Mouse (Mus musculus) MEL (cell line): ENCODE results near the gene Otos. TPM values are rescaled to one million over a fixed set of nuclear protein-coding genes. Genes with fewer than 3 reads are reported as not detected.

Source experiments
- DNase-seq: peaks from one replicate; pipeline ENCODE4 v3.0.0; 2011; ENCODE audit warnings: low read depth, low spot score
- H3K27ac ChIP-seq: 2 replicates; pipeline ENCODE4 v1.5.1; 2012; ENCODE audit warnings: low read depth, mild to moderate bottlenecking, control low read depth, low read length, moderate library complexity; ENCODE audit not compliant: control insufficient read depth
- H3K27me3 ChIP-seq, 2 experiments: fragments of 150-350 bp in 1 of 2; sonication (generic) in 1 of 2; 2 replicates each; pipeline ENCODE4 v1.6.1; 2012; ENCODE audit warnings: low read length in 2 of 2, mild to moderate bottlenecking in 2 of 2, improper control_type of control experiment in 1 of 2, moderate library complexity in 1 of 2; ENCODE audit not compliant: insufficient read depth in 2 of 2, control insufficient read depth in 1 of 2
- H3K36me3 ChIP-seq, 2 experiments: 2 replicates each; pipeline ENCODE4 v1.6.1; 2012 to 2014; ENCODE audit warnings: low read length in 2 of 2, improper control_type of control experiment in 1 of 2, inconsistent platforms in 1 of 2, mild to moderate bottlenecking in 1 of 2; ENCODE audit not compliant: insufficient read depth in 2 of 2, control insufficient read depth in 1 of 2
- H3K4me1 ChIP-seq, 2 experiments: fragments of 150-350 bp in 1 of 2; sonication (generic) in 1 of 2; 2 replicates each; pipeline ENCODE4 v1.6.1; 2012; ENCODE audit warnings: low read length in 2 of 2, improper control_type of control experiment in 1 of 2, mild to moderate bottlenecking in 1 of 2; ENCODE audit not compliant: insufficient read depth in 2 of 2, control insufficient read depth in 1 of 2
- H3K4me3 ChIP-seq, 2 experiments: fragments of 150-350 bp in 1 of 2; sonication (generic) in 1 of 2; 2 replicates each; pipeline ENCODE4 v1.5.1; 2012; ENCODE audit warnings: low read depth in 2 of 2, low read length in 2 of 2, mild to moderate bottlenecking in 2 of 2, moderate library complexity in 2 of 2, control low read depth in 1 of 2, improper control_type of control experiment in 1 of 2; ENCODE audit not compliant: control insufficient read depth in 1 of 2, insufficient read depth in 1 of 2
- H3K79me2 ChIP-seq: 2 replicates; pipeline ENCODE4 v1.6.1; 2012; ENCODE audit warnings: mild to moderate bottlenecking, low read length, moderate library complexity; ENCODE audit not compliant: control insufficient read depth, poor library complexity, insufficient read depth
- H3K9ac ChIP-seq: 2 replicates; pipeline ENCODE4 v1.6.1; 2012; ENCODE audit warnings: low read depth, mild to moderate bottlenecking, control low read depth, low read length, moderate library complexity; ENCODE audit not compliant: control insufficient read depth, poor library complexity, severe bottlenecking
- H3K9me3 ChIP-seq: fragments of 150-350 bp; sonication (generic); replicated peaks from 2 replicates; pipeline ENCODE4 v1.6.1; 2012; ENCODE audit warnings: mild to moderate bottlenecking, low read length, improper control_type of control experiment, moderate library complexity; ENCODE audit not compliant: insufficient read depth
- CHD2 ChIP-seq: IDR thresholded peaks from 2 replicates; pipeline ENCODE4 v1.6.1; 2011; ENCODE audit warnings: low read length, improper control_type of control experiment
- CTCF ChIP-seq, 3 experiments: IDR thresholded peaks in 2 of 3; conservative IDR thresholded peaks in 1 of 3; 2 replicates each; pipeline ENCODE4 v1.5.1; 2011 to 2012; ENCODE audit warnings: low read length in 3 of 3, low read depth in 2 of 3, mild to moderate bottlenecking in 2 of 3, improper control_type of control experiment in 1 of 3, inconsistent platforms in 1 of 3, mixed read lengths in 1 of 3, moderate library complexity in 1 of 3; ENCODE audit not compliant: control insufficient read depth in 1 of 3, insufficient read depth in 1 of 3, poor library complexity in 1 of 3, severe bottlenecking in 1 of 3
- ELF1 ChIP-seq: IDR thresholded peaks from 2 replicates; pipeline ENCODE4 v1.6.1; 2014; ENCODE audit warnings: low read depth, mild to moderate bottlenecking, inconsistent platforms, low read length, improper control_type of control experiment, moderate library complexity
- EP300 ChIP-seq, 2 experiments: IDR thresholded peaks; 2 replicates each; pipeline ENCODE4 v1.6.1; 2011; ENCODE audit warnings: improper control_type of control experiment in 2 of 2, low read length in 2 of 2, low read depth in 1 of 2, mild to moderate bottlenecking in 1 of 2
- GABPA ChIP-seq: IDR thresholded peaks from 2 replicates; pipeline ENCODE4 v1.6.1; 2012; ENCODE audit warnings: low read depth, mild to moderate bottlenecking, inconsistent platforms, low read length, improper control_type of control experiment, moderate library complexity
- MAFK ChIP-seq: IDR thresholded peaks from 2 replicates; pipeline ENCODE4 v1.6.1; 2011; ENCODE audit warnings: low read depth, mild to moderate bottlenecking, low read length, improper control_type of control experiment, borderline replicate concordance
- MAX ChIP-seq: IDR thresholded peaks from 2 replicates; pipeline ENCODE4 v1.6.1; 2011; ENCODE audit warnings: low read length, improper control_type of control experiment
- MAZ ChIP-seq: IDR thresholded peaks from 2 replicates; pipeline ENCODE4 v1.6.1; 2012; ENCODE audit warnings: low read depth, mild to moderate bottlenecking, inconsistent platforms, low read length, improper control_type of control experiment
- MXI1 ChIP-seq: IDR thresholded peaks from 2 replicates; pipeline ENCODE4 v1.6.1; 2011; ENCODE audit warnings: mild to moderate bottlenecking, low read depth, low read length, improper control_type of control experiment
- MYC ChIP-seq: IDR thresholded peaks from 2 replicates; pipeline ENCODE4 v1.6.1; 2011; ENCODE audit warnings: low read depth, mild to moderate bottlenecking, low read length, improper control_type of control experiment, moderate library complexity
- NELFE ChIP-seq: IDR thresholded peaks from 2 replicates; pipeline ENCODE4 v1.6.1; 2011; ENCODE audit warnings: low read depth, low read length, improper control_type of control experiment
- NRF1 ChIP-seq: IDR thresholded peaks from 2 replicates; pipeline ENCODE4 v1.6.1; 2014; ENCODE audit warnings: low read depth, mild to moderate bottlenecking, inconsistent platforms, low read length, improper control_type of control experiment, moderate library complexity; ENCODE audit not compliant: poor library complexity, insufficient read depth, severe bottlenecking
- SIN3A ChIP-seq: IDR thresholded peaks from 2 replicates; pipeline ENCODE4 v1.6.1; 2012; ENCODE audit warnings: low read length, improper control_type of control experiment, inconsistent platforms
- SMC3 ChIP-seq: IDR thresholded peaks from 2 replicates; pipeline ENCODE4 v1.6.1; 2011; ENCODE audit warnings: low read depth, low read length, improper control_type of control experiment
- TBP ChIP-seq: IDR thresholded peaks from 2 replicates; pipeline ENCODE4 v1.8.0; 2011; ENCODE audit warnings: low read depth, low read length, improper control_type of control experiment
- UBTF ChIP-seq: IDR thresholded peaks from 2 replicates; pipeline ENCODE4 v1.6.1; 2012; ENCODE audit warnings: low read depth, mild to moderate bottlenecking, inconsistent platforms, low read length, improper control_type of control experiment, moderate library complexity, borderline replicate concordance; ENCODE audit not compliant: insufficient read depth
- USF1 ChIP-seq: IDR thresholded peaks from 2 replicates; pipeline ENCODE4 v1.6.1; 2014; ENCODE audit warnings: low read depth, mild to moderate bottlenecking, inconsistent platforms, low read length, improper control_type of control experiment, moderate library complexity
- USF2 ChIP-seq, 2 experiments: IDR thresholded peaks; 2 replicates each; pipeline ENCODE4 v1.6.1; 2011 to 2012; ENCODE audit warnings: improper control_type of control experiment in 2 of 2, low read length in 2 of 2, borderline replicate concordance in 1 of 2, inconsistent platforms in 1 of 2, low read depth in 1 of 2, mild to moderate bottlenecking in 1 of 2; ENCODE audit not compliant: insufficient read depth in 1 of 2
- ZKSCAN1 ChIP-seq: IDR thresholded peaks from 2 replicates; pipeline ENCODE4 v1.6.1; 2012; ENCODE audit warnings: low read depth, mild to moderate bottlenecking, inconsistent platforms, low read length, improper control_type of control experiment, moderate library complexity
- ZNF384 ChIP-seq: IDR thresholded peaks from 2 replicates; pipeline ENCODE4 v1.6.1; 2012; ENCODE audit warnings: low read depth, mild to moderate bottlenecking, inconsistent platforms, low read length, improper control_type of control experiment
- polyA plus RNA-seq, 2 experiments: library from polyadenylated mRNA; stranded (reverse) in 1 of 2; unstranded in 1 of 2; fragments of >175 nt in 1 of 2; fragments of >200 nt in 1 of 2; gene quantifications; 2 replicates each; pipeline versions ENCODE4 v1.2.1 to v1.2.4; 2012; ENCODE audit warnings: low replicate concordance in 2 of 2, low read depth in 1 of 2; ENCODE audit not compliant: insufficient read length in 2 of 2, insufficient read depth in 1 of 2, missing spikeins in 1 of 2
- total RNA-seq: library from RNA; depleted of rRNA; stranded (reverse); fragments of 300-350 nt; gene quantifications from 2 replicates; pipeline ENCODE4 v1.2.3, GENCODE M21; 2012

Gene Otos
- total and polyA plus RNA-seq, 3 experiments: 1.2 to 6.3 TPM; not detected in 1

DNA sequence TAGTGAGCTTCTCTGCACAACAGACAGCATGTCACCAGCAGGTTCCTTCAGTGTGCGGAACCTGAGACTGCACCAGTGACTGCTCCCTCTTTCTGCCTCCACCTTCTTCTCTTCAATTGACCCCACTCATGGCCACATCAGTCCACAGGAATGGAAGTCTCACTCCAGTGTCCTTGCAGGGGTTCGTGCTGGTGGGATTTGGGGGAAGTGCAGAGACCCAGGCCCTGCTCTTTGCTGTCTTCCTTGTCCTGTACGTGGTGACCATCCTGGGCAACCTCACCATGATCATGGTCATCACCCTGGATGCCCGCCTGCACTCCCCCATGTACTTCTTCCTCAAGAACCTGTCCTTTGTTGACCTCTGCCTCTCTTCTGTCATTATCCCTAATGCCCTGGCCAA, 40.9 kb downstream of the Otos start:
- Histone ChIP-seq H3K36me3 (no peaks in the 10 kb centered on the region), H3K27me3 (peaks cover 0 to 5% of the 10 kb centered on the region in 2 experiments; a peak in 2 of 4 replicates)
- no peak for TF ChIP-seq CHD2
- TF ChIP-seq EP300 (IDR thresholded peaks at IDR 0.05; ENCODE audit: low read depth in 1 of 2, low read length in 2 of 2): no peak
- TF ChIP-seq UBTF: no peak
- TF ChIP-seq TBP: no peak
- TF ChIP-seq ZNF384: no peak
- TF ChIP-seq MYC: no peak
- no peak for TF ChIP-seq SMC3
- no peak for TF ChIP-seq MXI1
- TF ChIP-seq CTCF (IDR thresholded peaks at IDR 0.05 in 2 of 3, conservative IDR thresholded peaks at IDR 0.05 in 1 of 3; ENCODE audit: control insufficient read depth in 1 of 3, insufficient read depth in 1 of 3, low read depth in 2 of 3, low read length in 3 of 3, poor library complexity in 1 of 3, severe bottlenecking in 1 of 3): no peak
- no peak for TF ChIP-seq ZKSCAN1
- TF ChIP-seq USF1: no peak
- no peak for TF ChIP-seq MAZ
- no peak for TF ChIP-seq NELFE
- no peak for TF ChIP-seq MAFK
- no peak for TF ChIP-seq MAX
- TF ChIP-seq NRF1: no peak
- TF ChIP-seq GABPA: no peak
- no peak for TF ChIP-seq SIN3A
- TF ChIP-seq, all 39 proteins: peak for 0
- H3K79me2 ChIP-seq: no peaks in the 10 kb centered on the region
- no peaks in the 10 kb centered on the region for H3K4me1 ChIP-seq
- DNase-seq: no peak
- H3K27ac ChIP-seq: no peak overlapping the region
- H3K9me3 ChIP-seq: no peaks in the 10 kb centered on the region
- no peak overlapping the region for H3K9ac ChIP-seq
- no peak overlapping the region for H3K4me3 ChIP-seq

- Histone ChIP-seq H3K27ac (no peak within 1 kb of the TSS), H3K4me3 (no peak within 1 kb of the TSS), H3K79me2 (no peaks in the 10 kb centered on the region), H3K9me3 (no peaks in the 10 kb centered on the region), H3K4me1 (no peaks in the 10 kb centered on the region), H3K9ac (no peak within 1 kb of the TSS), H3K36me3 (no peaks in the 10 kb centered on the region), H3K27me3 (peaks cover 4 to 5% of the 10 kb centered on the region in 2 experiments; a peak in 3 of 4 replicates)
- DNase-seq: no peak
- TF ChIP-seq ELF1: no peak
- no peak for TF ChIP-seq SMC3
- TF ChIP-seq MXI1: no peak
- TF ChIP-seq USF2 (IDR thresholded peaks at IDR 0.05; ENCODE audit: borderline replicate concordance in 1 of 2, insufficient read depth in 1 of 2, low read depth in 1 of 2, low read length in 2 of 2): no peak
- no peak for TF ChIP-seq MAZ
These were observed 43.2 kb downstream of the Otos start, which contains the start of gene Olfr1410 for GRCm38 (mm10) chr1:92605482-92605881. Gene Olfr1410 (plus strand): TSS chr1:92605782.
